Mouse (Mus musculus): ENCODE results near the gene Zdhhc3. TPM values are rescaled to one million over a fixed set of nuclear protein-coding genes. Genes with fewer than 3 reads are reported as not detected.

Zdhhc3 gene
- 26.6 and 36.9 TPM in 2 replicates for polyA plus RNA-seq (2012; ENCODE audit: insufficient read depth, low replicate concordance)

- Histone ChIP-seq H3K36me3 (replicated peaks; ENCODE audit: low read length) (peaks cover 45% of the 10 kb centered on the region), H3K4me3 (replicated peaks) (peak within 1 kb of the TSS; percentile 100), H3K4me1 (peaks cover 60% of the 10 kb centered on the region), H3K27me3 (replicated peaks) (no peaks in the 10 kb centered on the region), H3K9me3 (no peaks in the 10 kb centered on the region)
- TF ChIP-seq GATA1 (IDR thresholded peaks at IDR 0.05; ENCODE audit: borderline replicate concordance, low read length): no peak
- no peak for TF ChIP-seq FLI1 (IDR thresholded peaks at IDR 0.05; ENCODE audit: low read length)
Observed at GRCm38 (mm10) chr9:123112805-123113521, at the start of gene Zdhhc3, which contains the start of gene Exosc7. TSS of gene Zdhhc3 (minus strand) at chr9:123113205. TSS of gene Exosc7 (plus strand) at chr9:123113215.

GRCm38 (mm10) chr9:123161792-123162191 is 48.8 kb upstream of the Zdhhc3 start:
- TF ChIP-seq FLI1 (IDR thresholded peaks at IDR 0.05; ENCODE audit: low read length) (no peak), GATA1 (IDR thresholded peaks at IDR 0.05; ENCODE audit: borderline replicate concordance, low read length) (no peak)
- peaks cover 67% of the 10 kb centered on the region for H3K4me1 ChIP-seq
- H3K9me3 ChIP-seq: peaks cover 6% of the 10 kb centered on the region
- H3K36me3 ChIP-seq (replicated peaks; ENCODE audit: low read length): peaks cover 13% of the 10 kb centered on the region
- peaks cover 1% of the 10 kb centered on the region for H3K27me3 ChIP-seq (replicated peaks)
- H3K4me3 ChIP-seq (replicated peaks): no peak overlapping the region

GRCm38 (mm10) chr9:123159330-123159729 is 46.3 kb upstream of the Zdhhc3 start:
- peaks cover 6% of the 10 kb centered on the region for H3K9me3 ChIP-seq
- H3K36me3 ChIP-seq (replicated peaks; ENCODE audit: low read length): peaks cover 13% of the 10 kb centered on the region
- H3K4me1 ChIP-seq: peaks cover 73% of the 10 kb centered on the region
- no peak overlapping the region for H3K4me3 ChIP-seq (replicated peaks)
- peaks cover 3% of the 10 kb centered on the region for H3K27me3 ChIP-seq (replicated peaks)
- TF ChIP-seq FLI1 (IDR thresholded peaks at IDR 0.05; ENCODE audit: low read length) (no peak), GATA1 (IDR thresholded peaks at IDR 0.05; ENCODE audit: borderline replicate concordance, low read length) (no peak)

- Histone ChIP-seq H3K9me3 (peaks cover 4% of the 10 kb centered on the region), H3K4me3 (replicated peaks) (no peak overlapping the region), H3K4me1 (peaks cover 75% of the 10 kb centered on the region), H3K27me3 (replicated peaks) (peaks cover 3% of the 10 kb centered on the region), H3K36me3 (replicated peaks; ENCODE audit: low read length) (peaks cover 11% of the 10 kb centered on the region)
- TF ChIP-seq GATA1 (IDR thresholded peaks at IDR 0.05; ENCODE audit: borderline replicate concordance, low read length) (no peak), FLI1 (IDR thresholded peaks at IDR 0.05; ENCODE audit: low read length) (no peak)
Observed at GRCm38 (mm10) chr9:123158125-123158836, 45.3 kb upstream of the Zdhhc3 start.

- H3K36me3 ChIP-seq (replicated peaks; ENCODE audit: low read length): peaks cover 6% of the 10 kb centered on the region
- no peak for TF ChIP-seq FLI1 (IDR thresholded peaks at IDR 0.05; ENCODE audit: low read length)
- no peaks in the 10 kb centered on the region for H3K9me3 ChIP-seq
- peaks cover 3% of the 10 kb centered on the region for H3K27me3 ChIP-seq (replicated peaks)
- H3K4me3 ChIP-seq (replicated peaks): no peak overlapping the region
- peaks cover 75% of the 10 kb centered on the region for H3K4me1 ChIP-seq
Observed at GRCm38 (mm10) chr9:123157699-123158098, 44.7 kb upstream of the Zdhhc3 start.

- TF ChIP-seq GATA1 (IDR thresholded peaks at IDR 0.05; ENCODE audit: borderline replicate concordance, low read length): no peak
- no peak for TF ChIP-seq FLI1 (IDR thresholded peaks at IDR 0.05; ENCODE audit: low read length)
- peaks cover 6% of the 10 kb centered on the region for H3K36me3 ChIP-seq (replicated peaks; ENCODE audit: low read length)
- no peak overlapping the region for H3K4me3 ChIP-seq (replicated peaks)
Observed at GRCm38 (mm10) chr9:123156910-123157361, 43.9 kb upstream of the Zdhhc3 start.

GRCm38 (mm10) chr9:123153121-123153520 is 40.1 kb upstream of the Zdhhc3 start:
- Histone ChIP-seq H3K4me1 (peaks cover 52% of the 10 kb centered on the region), H3K9me3 (no peaks in the 10 kb centered on the region), H3K36me3 (replicated peaks; ENCODE audit: low read length) (no peaks in the 10 kb centered on the region), H3K27me3 (replicated peaks) (peaks cover 9% of the 10 kb centered on the region), H3K4me3 (replicated peaks) (peak overlapping the region; percentile 14)
- no peak for TF ChIP-seq GATA1 (IDR thresholded peaks at IDR 0.05; ENCODE audit: borderline replicate concordance, low read length)
- no peak for TF ChIP-seq FLI1 (IDR thresholded peaks at IDR 0.05; ENCODE audit: low read length)

More at GRCm38 (mm10) chr9:123156910-123157361, 43.9 kb upstream of the Zdhhc3 start:
- Histone ChIP-seq H3K27me3 (replicated peaks) (peaks cover 3% of the 10 kb centered on the region), H3K9me3 (no peaks in the 10 kb centered on the region), H3K4me1 (peaks cover 74% of the 10 kb centered on the region)

- Histone ChIP-seq H3K4me3 (replicated peaks) (no peak overlapping the region), H3K4me1 (peaks cover 51% of the 10 kb centered on the region), H3K36me3 (replicated peaks; ENCODE audit: low read length) (no peaks in the 10 kb centered on the region), H3K9me3 (no peaks in the 10 kb centered on the region), H3K27me3 (replicated peaks) (peaks cover 13% of the 10 kb centered on the region)
- TF ChIP-seq FLI1 (IDR thresholded peaks at IDR 0.05; ENCODE audit: low read length): no peak
- no peak for TF ChIP-seq GATA1 (IDR thresholded peaks at IDR 0.05; ENCODE audit: borderline replicate concordance, low read length)
Observed at GRCm38 (mm10) chr9:123152026-123152425, 39.0 kb upstream of the Zdhhc3 start.

GRCm38 (mm10) chr9:123151561-123151960 is 38.6 kb upstream of the Zdhhc3 start:
- no peaks in the 10 kb centered on the region for H3K9me3 ChIP-seq
- H3K4me3 ChIP-seq (replicated peaks): no peak overlapping the region
- no peaks in the 10 kb centered on the region for H3K36me3 ChIP-seq (replicated peaks; ENCODE audit: low read length)
- TF ChIP-seq FLI1 (IDR thresholded peaks at IDR 0.05; ENCODE audit: low read length): no peak
- no peak for TF ChIP-seq GATA1 (IDR thresholded peaks at IDR 0.05; ENCODE audit: borderline replicate concordance, low read length)
- H3K27me3 ChIP-seq (replicated peaks): peaks cover 10% of the 10 kb centered on the region
- H3K4me1 ChIP-seq: peaks cover 51% of the 10 kb centered on the region
